Mouse (Mus musculus) midbrain, embryonic 10.5 days (tissue): ENCODE results near the gene Lrsam1. TPM values are rescaled to one million over a fixed set of nuclear protein-coding genes. Genes with fewer than 3 reads are reported as not detected.

Experiments
- DNase-seq: peaks from one replicate; pipeline ENCODE4 v3.0.0-alpha.2; 2017; ENCODE audit warnings: low spot score
- H3K27ac ChIP-seq: fragments of 300-500 bp; sonication (generic); replicated peaks from 2 replicates; pipeline ENCODE4 v1.5.1; 2016; ENCODE audit warnings: mild to moderate bottlenecking
- H3K27me3 ChIP-seq: fragments of 300-500 bp; sonication (generic); 2 replicates; pipeline ENCODE4 v1.6.1; 2016; ENCODE audit warnings: low read depth, mild to moderate bottlenecking; ENCODE audit not compliant: poor library complexity, severe bottlenecking
- H3K36me3 ChIP-seq: fragments of 300-500 bp; sonication (generic); 2 replicates; pipeline ENCODE4 v1.6.1; 2016; ENCODE audit warnings: mild to moderate bottlenecking, moderate library complexity
- H3K4me1 ChIP-seq: fragments of 300-500 bp; sonication (generic); 2 replicates; pipeline ENCODE4 v1.6.1; 2016
- H3K4me3 ChIP-seq: fragments of 300-500 bp; sonication (generic); 2 replicates; pipeline ENCODE4 v1.5.1; 2016; ENCODE audit warnings: mild to moderate bottlenecking, moderate library complexity
- H3K9me3 ChIP-seq: fragments of 300-500 bp; sonication (generic); replicated peaks from 2 replicates; pipeline ENCODE4 v1.6.1; 2016; ENCODE audit warnings: mild to moderate bottlenecking
- WGBS: fragments of 180-500 bp; shearing (Covaris S2); methylation state at CpG from one replicate; pipeline ENCODE4 v1.1.7; 2016; 5-methylcytosine and 5-hydroxymethylcytosine counted together
- polyA plus RNA-seq: library from polyadenylated mRNA; unstranded; fragments of >200 nt; fragmentation: Nextera tagmentation; extraction: Ambion mirVana; gene quantifications from 2 replicates; pipeline ENCODE4 v1.2.1, GENCODE M21; 2016

The Lrsam1 gene
- polyA plus RNA-seq, 1 experiment from 2014 or later: 9.8 TPM

DNA sequence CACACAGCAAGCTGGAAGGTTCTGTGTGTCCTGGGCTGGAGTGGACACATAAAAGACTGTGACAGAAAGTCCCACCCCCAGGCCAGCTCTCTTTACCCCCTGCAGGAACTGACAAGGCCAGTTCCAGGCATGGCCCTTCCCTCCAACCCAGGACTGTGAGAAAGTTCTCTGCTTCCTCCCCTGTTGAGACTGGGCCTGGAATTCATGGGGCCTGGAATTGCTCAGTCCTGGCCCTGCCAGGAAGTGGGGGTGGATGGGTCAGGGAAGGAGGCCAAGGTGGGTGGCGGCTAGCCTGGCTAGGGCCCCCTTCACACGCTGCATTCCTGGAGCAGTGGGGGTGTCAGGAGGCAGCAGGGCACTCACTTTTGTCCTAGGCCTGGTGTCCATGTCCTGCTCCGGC lies 46.5 kb downstream of the Lrsam1 start:
- peaks cover 31% of the 10 kb centered on the region for H3K36me3 ChIP-seq
- H3K9me3 ChIP-seq: no peaks in the 10 kb centered on the region
- peak overlapping the region; percentile 65 for H3K27ac ChIP-seq
- no peaks in the 10 kb centered on the region for H3K27me3 ChIP-seq
- WGBS: 56% methylated on average over 3 of the region's 3 CpGs
- H3K4me3 ChIP-seq: no peak overlapping the region
- peaks cover 13% of the 10 kb centered on the region for H3K4me1 ChIP-seq
- DNase-seq: peak; percentile 36

GRCm38 (mm10) chr2:32914362-32914761 lies 47.1 kb downstream of the Lrsam1 start:
- Histone ChIP-seq H3K4me3 (no peak overlapping the region), H3K36me3 (peaks cover 28% of the 10 kb centered on the region), H3K4me1 (peaks cover 13% of the 10 kb centered on the region), H3K27me3 (no peaks in the 10 kb centered on the region), H3K27ac (peak overlapping the region; percentile 65), H3K9me3 (no peaks in the 10 kb centered on the region)
- 73% methylated on average over 5 of the region's 5 CpGs for WGBS
- DNase-seq: no peak

GRCm38 (mm10) chr2:32912210-32912804 lies 49.1 kb downstream of the Lrsam1 start:
- peak; percentile 82 for DNase-seq
- no peaks in the 10 kb centered on the region for H3K9me3 ChIP-seq
- H3K4me1 ChIP-seq: peaks cover 33% of the 10 kb centered on the region
- no peak overlapping the region for H3K4me3 ChIP-seq
- H3K27me3 ChIP-seq: no peaks in the 10 kb centered on the region
- WGBS: 32% methylated on average over 19 of the region's 19 CpGs
- peaks cover 21% of the 10 kb centered on the region for H3K36me3 ChIP-seq
- no peak overlapping the region for H3K27ac ChIP-seq

DNA sequence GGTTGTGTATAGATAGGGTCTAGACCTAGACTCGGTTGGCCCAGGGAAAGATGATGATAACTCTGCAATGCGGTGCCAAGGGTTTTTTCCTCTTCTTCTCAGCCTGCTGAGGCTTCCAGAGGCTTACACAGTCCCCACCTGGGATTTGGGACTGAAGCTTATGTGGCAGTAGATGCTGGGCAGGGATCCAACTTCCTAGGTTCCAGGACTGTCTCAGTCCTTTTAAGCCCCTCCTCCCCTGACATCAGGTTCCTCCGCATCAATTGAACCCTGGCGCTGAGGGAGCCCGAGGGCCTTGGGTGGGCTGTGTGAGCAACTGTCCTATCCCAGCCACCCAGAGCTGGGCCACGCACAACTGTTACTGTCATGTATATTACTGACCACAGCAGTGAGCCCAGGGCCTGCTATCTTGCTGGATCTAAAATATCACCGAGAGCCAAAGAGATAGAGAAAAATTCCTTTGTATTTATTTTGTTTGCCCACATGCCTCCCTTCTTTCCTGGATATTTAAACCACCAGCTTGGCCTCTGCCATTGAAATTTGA lies 49.7 kb downstream of the Lrsam1 start:
- Histone ChIP-seq H3K27ac (no peak overlapping the region), H3K4me3 (no peak overlapping the region), H3K36me3 (peaks cover 21% of the 10 kb centered on the region), H3K4me1 (peaks cover 39% of the 10 kb centered on the region), H3K9me3 (no peaks in the 10 kb centered on the region), H3K27me3 (no peaks in the 10 kb centered on the region)
- 88% methylated on average over 7 of the region's 7 CpGs for WGBS
- DNase-seq: no peak

DNA sequence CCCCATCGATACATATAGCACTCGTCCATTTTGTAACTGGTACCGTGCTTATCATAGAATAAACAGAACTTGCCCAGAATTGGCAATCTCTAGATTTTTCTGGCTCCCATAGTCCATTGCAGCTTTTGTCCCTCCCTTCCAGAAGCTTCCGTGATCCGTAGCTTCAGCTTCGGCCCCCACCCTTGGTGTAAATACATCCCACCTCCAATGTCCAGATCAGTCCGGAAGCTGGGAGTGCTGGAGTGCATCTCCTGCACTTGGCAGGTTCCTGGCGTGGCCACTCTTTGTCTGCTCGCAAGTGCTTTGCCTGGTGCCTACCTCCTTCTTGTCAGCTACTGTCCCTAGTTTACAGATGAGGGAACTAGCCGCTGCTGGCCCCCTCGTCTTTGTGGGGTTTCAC lies 52.6 kb downstream of the Lrsam1 start:
- DNase-seq: no peak
- Histone ChIP-seq H3K36me3 (peaks cover 25% of the 10 kb centered on the region), H3K4me1 (peaks cover 34% of the 10 kb centered on the region), H3K27ac (peak overlapping the region; percentile 81), H3K27me3 (no peaks in the 10 kb centered on the region), H3K9me3 (no peaks in the 10 kb centered on the region), H3K4me3 (no peak overlapping the region)
- 44% methylated on average over 11 of the region's 11 CpGs for WGBS

GRCm38 (mm10) chr2:32908272-32908671 lies 53.1 kb downstream of the Lrsam1 start:
- 10% methylated on average over 6 of the region's 6 CpGs for WGBS
- peak; percentile 56 for DNase-seq
- Histone ChIP-seq H3K36me3 (peaks cover 25% of the 10 kb centered on the region), H3K27ac (peak overlapping the region; percentile 81), H3K27me3 (no peaks in the 10 kb centered on the region), H3K4me1 (peaks cover 34% of the 10 kb centered on the region), H3K4me3 (peak overlapping the region; percentile 26; the same call in 1 of the 2 replicates), H3K9me3 (no peaks in the 10 kb centered on the region)

- H3K36me3 ChIP-seq: peaks cover 25% of the 10 kb centered on the region
- DNase-seq: no peak
- no peaks in the 10 kb centered on the region for H3K9me3 ChIP-seq
- WGBS: 63% methylated on average over 8 of the region's 8 CpGs
- H3K4me3 ChIP-seq: no peak overlapping the region
- H3K4me1 ChIP-seq: peaks cover 34% of the 10 kb centered on the region
- H3K27ac ChIP-seq: peak overlapping the region; percentile 81
- H3K27me3 ChIP-seq: no peaks in the 10 kb centered on the region
Measured at GRCm38 (mm10) chr2:32907442-32907841, 54.0 kb downstream of the Lrsam1 start.

DNA sequence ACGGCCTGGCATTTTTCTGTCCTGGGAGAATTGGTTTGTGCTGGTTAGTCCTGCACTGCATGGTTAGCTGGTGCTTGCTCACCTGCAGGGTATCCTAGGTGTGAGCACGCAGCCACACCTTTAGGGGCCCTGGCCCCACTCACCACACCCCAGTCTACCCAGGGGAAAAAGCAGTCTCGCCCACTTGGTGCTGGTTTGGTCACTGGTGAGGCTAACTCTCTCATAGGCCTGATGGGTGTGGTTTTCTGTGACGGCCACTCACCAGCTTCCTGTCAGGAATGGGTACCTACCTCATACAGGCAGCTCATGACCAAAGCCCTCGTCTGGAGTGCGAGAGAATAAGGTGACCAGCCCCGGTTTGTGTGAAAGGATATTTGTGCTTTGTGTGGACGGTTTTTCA lies 56.1 kb downstream of the Lrsam1 start:
- Histone ChIP-seq H3K27ac (no peak overlapping the region), H3K27me3 (no peaks in the 10 kb centered on the region), H3K9me3 (no peaks in the 10 kb centered on the region), H3K4me1 (peaks cover 34% of the 10 kb centered on the region), H3K4me3 (no peak overlapping the region), H3K36me3 (peaks cover 11% of the 10 kb centered on the region; the same call in 1 of the 2 replicates)
- WGBS: 86% methylated on average over 8 of the region's 8 CpGs
- DNase-seq: no peak

DNA sequence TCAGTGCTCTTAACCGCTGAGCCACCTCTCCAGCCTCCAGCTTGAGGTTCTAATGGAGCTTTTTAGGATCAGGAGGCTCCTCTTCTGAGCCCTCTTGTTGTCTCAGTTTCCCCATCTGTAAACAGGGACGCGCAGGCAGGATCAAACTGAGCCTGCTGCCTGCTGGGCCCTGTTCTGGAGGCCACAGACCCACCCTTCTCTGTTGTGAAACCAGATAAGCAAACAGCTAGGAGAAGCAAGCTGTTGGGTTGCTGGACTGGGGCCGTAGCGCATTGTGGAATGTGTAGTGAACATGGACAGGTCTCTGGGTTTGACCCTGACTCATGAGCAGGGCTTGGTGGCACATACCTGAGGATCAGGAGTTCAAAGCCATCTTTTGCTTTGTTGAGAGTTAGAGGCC lies 56.8 kb downstream of the Lrsam1 start:
- Histone ChIP-seq H3K27ac (no peak overlapping the region), H3K4me1 (peaks cover 34% of the 10 kb centered on the region), H3K4me3 (no peak overlapping the region), H3K36me3 (0 out of 2 replicates have a peak, but pooled peaks cover 5% of the 10 kb centered on the region), H3K9me3 (no peaks in the 10 kb centered on the region), H3K27me3 (no peaks in the 10 kb centered on the region)
- WGBS: 89% methylated on average over 5 of the region's 5 CpGs
- no peak for DNase-seq

- 93% methylated on average over 4 of the region's 4 CpGs for WGBS
- no peak for DNase-seq
- no peaks in the 10 kb centered on the region for H3K9me3 ChIP-seq
- no peak overlapping the region for H3K4me3 ChIP-seq
- H3K27me3 ChIP-seq: no peaks in the 10 kb centered on the region
- peaks cover 26% of the 10 kb centered on the region for H3K4me1 ChIP-seq
- H3K27ac ChIP-seq: no peak overlapping the region
- H3K36me3 ChIP-seq: 0 out of 2 replicates have a peak, but pooled peaks cover 4% of the 10 kb centered on the region
Measured at GRCm38 (mm10) chr2:32903470-32903869, 57.9 kb downstream of the Lrsam1 start.

GRCm38 (mm10) chr2:32902126-32902525 lies 59.3 kb downstream of the Lrsam1 start:
- no peak for DNase-seq
- peak overlapping the region; percentile 38; the same call in 1 of the 2 replicates for H3K27ac ChIP-seq
- WGBS: 91% methylated on average over 9 of the region's 9 CpGs
- no peak overlapping the region for H3K4me3 ChIP-seq
- H3K27me3 ChIP-seq: no peaks in the 10 kb centered on the region
- H3K4me1 ChIP-seq: peaks cover 18% of the 10 kb centered on the region
- 0 out of 2 replicates have a peak, but pooled peaks cover 4% of the 10 kb centered on the region for H3K36me3 ChIP-seq
- no peaks in the 10 kb centered on the region for H3K9me3 ChIP-seq

GRCm38 (mm10) chr2:32898983-32899382 lies 62.4 kb downstream of the Lrsam1 start:
- H3K4me1 ChIP-seq: peaks cover 22% of the 10 kb centered on the region

DNA sequence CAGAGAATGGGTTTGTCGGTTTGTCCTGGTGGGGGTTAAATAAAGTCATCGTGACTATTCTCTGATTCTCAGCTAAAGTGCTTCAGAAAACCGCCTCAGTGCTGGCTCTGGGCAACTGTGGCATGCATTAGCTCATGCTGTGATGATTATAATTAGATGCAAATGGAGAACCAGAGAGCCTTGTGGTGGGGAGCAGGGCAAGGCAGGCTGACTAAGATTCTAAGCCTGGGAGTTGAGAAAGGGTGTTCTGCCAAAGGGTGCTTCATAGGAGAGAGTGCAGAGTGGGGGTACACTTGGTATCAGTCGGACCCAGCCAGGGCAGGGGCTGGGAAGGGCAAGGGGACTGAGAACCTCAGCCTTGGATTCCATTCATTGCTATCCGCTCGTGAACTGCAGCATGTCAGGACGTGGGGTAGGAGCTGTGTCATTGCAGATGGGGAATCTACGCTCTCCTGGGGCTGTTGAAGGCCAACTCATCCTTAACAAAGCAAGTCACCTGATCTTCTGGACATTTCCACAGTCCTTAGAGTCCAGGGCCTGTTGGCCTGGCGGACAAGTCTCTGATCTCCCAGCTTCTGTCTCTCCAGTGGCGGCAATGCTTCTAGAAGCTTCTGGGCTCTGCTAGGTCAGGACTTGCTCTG lies 64.8 kb downstream of the Lrsam1 start:
- no peak for DNase-seq
- H3K4me1 ChIP-seq: peaks cover 24% of the 10 kb centered on the region
- H3K4me3 ChIP-seq: no peak overlapping the region
- H3K36me3 ChIP-seq: 0 out of 2 replicates have a peak, but pooled peaks cover 3% of the 10 kb centered on the region
- WGBS: 51% methylated on average over 10 of the region's 10 CpGs
- H3K9me3 ChIP-seq: no peaks in the 10 kb centered on the region
- no peaks in the 10 kb centered on the region for H3K27me3 ChIP-seq
- H3K27ac ChIP-seq: no peak overlapping the region

More at GRCm38 (mm10) chr2:32898983-32899382, 62.4 kb downstream of the Lrsam1 start:
- Histone ChIP-seq H3K27me3 (no peaks in the 10 kb centered on the region), H3K36me3 (no peaks in the 10 kb centered on the region), H3K9me3 (no peaks in the 10 kb centered on the region), H3K4me3 (no peak overlapping the region), H3K27ac (no peak overlapping the region)
- WGBS: 84% methylated on average over 7 of the region's 7 CpGs
- no peak for DNase-seq
